Mouse (Mus musculus): ENCODE results near the gene Dmpk. TPM values are rescaled to one million over a fixed set of nuclear protein-coding genes. Genes with fewer than 3 reads are reported as not detected.

Dmpk gene
- total RNA-seq, 2 experiments from 2014 or later, result 188 to 201 TPM

DNA sequence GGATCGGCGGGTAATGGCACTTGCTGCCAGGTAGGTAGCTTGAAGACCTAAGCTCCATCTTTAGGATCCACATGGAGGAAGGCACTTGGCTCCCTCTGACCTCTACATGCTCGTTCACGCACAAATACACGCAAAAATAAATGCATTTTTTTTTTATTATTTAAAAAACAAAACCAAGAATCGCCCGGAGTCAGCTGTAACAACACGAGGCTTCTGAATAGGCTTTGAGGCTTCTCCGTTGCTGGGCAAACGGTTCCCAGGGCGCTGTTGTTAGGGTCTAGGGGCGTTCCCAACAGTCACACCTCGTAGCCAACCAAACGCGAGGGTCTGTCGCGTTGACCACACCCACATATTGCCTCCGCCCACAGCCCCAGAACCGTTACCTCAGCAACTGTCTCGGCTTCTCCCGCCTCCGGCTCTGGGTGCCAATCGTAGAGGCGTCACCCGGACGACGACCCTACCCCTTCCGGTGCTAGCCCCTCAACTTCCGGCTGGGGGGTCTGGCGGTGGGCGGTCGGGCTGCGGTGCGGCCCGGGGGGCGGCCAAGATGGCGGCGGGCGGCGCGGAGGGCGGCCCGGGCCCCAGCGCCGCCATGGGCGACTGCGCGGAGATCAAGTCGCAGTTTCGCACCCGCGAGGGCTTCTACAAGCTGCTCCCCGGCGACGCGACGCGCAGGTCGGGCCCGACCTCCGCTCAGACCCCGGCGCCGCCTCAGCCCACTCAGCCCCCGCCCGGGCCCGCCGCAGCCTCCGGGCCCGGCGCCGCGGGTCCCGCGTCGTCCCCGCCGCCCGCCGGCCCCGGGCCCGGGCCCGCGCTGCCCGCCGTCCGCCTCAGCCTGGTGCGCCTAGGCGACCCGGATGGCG lies 7.7 kb upstream of the Dmpk start, which contains the start of gene Dmwd:
Dmwd (plus strand) TSS at position 505 of the 863 bp plus-strand sequence.
- peak; percentile 97 for DNase-seq

DNA sequence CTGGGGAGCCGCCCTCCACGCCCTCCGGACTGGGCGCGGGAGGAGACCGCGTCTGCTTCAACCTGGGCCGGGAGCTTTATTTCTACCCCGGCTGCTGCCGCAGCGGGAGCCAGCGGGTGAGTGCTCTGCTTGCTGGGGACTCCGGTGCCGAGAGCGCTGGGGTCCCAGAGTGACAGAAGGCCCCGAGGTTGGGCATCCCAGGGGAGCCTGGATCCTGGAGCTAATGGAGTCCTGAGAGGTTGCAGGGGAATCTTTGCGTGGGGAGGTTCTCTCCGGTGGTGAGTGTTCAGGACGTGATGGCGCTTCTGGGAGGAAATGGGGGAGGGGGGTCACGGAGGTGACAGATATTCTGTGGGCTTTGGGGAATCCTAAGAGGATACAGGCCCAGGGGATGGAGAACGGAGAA lies 7.1 kb upstream of the Dmpk start:
- DNase-seq, result peak; percentile 46

DNA sequence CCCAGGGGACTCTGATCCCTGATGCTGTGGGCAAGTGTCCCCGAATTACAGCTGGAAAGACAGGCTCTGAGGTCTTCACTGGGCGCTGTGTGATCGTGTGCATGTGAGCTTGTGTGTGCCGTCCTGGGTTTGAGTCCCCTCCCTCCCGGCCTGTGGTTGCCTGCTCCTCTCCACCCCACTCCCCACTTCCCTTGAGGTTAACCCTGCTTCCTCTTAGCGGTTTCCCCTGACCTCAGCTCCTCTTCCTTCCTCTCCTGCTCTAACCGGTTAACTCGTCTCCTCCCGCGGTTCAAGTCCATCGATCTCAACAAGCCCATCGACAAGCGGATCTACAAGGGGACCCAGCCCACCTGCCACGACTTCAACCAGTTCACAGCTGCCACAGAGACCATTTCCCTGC lies 5.9 kb upstream of the Dmpk start:
- DNase-seq, result peak; percentile 21

DNA sequence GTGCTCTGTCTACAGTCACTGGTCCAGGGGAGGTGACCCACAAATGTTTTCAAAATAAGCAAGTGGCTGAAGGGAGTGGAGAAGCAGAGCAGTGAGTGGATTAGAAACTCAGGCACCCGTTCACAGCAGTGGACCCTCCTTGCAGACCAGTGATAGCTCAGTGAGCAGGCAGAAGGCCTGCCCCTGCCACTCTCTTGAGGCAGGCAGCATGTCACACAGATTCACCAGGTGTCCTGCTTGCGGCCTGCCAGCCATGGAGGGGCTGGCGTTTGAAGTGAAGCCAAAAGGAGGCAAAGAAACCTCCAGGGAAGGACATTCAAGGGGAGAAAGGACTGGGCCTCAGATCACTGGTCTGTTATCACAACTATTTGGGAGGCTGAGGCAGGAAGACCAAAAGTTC lies 4.9 kb upstream of the Dmpk start:
- DNase-seq, result peak; percentile 4

DNA sequence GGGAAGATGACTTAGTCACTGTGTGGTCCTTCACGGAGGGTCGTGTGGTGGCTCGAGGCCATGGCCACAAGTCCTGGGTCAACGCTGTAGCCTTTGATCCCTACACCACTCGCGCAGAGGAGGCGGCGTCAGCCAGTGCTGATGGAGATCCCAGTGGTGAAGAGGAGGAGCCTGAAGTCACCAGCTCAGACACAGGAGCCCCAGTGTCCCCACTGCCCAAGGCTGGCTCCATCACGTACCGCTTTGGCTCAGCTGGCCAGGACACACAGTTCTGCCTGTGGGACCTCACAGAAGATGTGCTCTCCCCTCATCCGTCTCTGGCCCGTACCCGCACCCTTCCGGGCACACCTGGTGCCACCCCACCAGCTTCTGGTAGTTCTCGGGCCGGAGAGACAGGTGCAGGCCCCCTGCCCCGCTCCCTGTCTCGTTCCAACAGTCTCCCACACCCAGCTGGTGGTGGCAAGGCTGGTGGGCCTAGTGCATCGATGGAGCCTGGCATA lies 3.1 kb upstream of the Dmpk start:
- DNase-seq, result no peak

DNA sequence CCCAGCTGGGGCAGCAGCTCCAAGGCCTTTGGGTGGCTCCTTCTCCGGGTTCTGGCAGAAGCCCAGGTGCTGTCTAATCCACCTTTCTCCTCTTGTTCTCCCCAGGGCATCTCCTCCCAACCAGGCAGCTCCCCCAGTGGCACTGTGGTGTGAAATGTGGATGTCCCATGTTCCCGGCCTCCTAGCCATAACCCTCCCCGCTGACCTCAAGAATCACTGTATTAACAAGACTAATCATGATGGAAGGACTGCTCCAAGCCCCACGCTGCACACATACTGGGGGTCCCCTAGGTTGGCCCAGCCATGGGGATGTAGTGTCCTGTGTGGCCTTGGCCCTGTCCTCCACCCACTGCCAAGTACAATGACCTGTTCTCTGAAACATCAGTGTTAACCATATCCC lies 1.5 kb upstream of the Dmpk start:
- DNase-seq, result no peak

DNA sequence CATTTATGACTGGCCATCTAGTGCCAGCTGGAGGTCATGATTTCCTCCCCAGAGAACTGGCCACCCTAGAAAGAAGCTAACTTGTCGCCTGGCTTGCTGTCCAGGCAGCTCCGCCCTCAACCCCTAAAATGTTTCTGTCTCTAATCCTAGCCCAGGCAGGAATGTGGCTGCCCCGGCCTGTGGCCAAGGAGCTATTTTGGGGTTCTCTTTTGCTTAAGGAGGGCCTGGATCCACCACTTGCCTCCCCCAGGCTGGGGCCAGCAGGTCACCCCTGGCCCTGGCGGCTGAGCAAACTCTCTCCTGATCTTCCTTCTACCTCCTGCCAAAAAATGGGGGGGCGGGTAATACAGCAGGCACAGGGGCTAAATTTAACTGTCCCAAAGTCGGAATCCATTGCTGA lies 553 bp upstream of the Dmpk start:
- DNase-seq, result peak; percentile 79

DNA sequence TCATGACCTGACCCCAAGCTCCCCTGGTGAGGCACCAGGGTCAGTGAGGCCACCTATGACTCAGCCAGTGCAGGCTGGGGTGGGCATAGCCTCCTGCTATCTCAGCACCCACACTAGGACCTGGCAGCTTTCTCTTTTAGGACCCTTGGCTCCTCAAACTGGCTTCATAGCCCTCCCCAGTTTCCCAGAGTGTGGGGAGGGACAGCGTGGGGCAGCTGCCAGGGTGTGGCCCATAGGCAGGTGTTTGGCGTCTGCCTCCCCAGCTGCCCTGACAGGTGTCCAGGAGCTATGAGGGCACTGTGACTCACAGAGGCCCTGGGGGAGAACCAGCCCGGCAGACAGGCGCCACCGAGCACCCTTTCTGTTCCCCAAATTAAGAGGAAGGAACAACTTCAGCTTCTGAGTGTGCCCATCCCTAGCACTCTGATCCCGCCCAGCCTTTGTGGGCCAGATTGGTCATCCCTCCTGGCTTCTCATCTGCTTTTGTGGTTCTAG lies 675 bp downstream of the Dmpk start:
- peak; percentile 37 for DNase-seq

DNA sequence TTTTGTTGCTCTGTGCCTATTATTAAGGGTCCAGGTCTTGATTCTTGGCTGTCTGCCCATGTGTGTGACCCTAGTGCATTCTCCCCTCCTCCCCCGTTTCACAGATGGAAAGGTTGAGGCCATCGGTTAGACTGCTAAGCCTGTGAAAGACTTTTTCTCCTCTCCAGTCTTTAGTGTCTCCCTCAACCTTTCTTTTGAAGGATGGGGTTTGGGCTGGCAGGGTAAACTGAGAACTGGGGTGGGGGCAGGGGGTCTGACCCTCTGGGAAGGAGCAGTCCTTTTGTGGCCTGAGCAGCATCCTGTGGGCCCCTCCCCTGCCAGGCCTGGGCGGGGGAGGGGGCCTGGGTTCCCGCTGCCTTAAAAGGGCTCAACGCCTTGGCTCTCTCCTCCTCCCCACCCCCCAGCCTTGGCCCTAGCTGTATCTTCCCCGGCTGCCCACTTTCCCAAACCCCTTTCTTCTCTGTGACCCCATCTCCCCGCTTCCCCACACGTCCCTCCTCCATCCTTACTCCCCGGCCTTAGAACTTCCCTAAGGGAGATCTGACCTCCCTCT lies 1.3 kb downstream of the Dmpk start:
- DNase-seq, result no peak

DNA sequence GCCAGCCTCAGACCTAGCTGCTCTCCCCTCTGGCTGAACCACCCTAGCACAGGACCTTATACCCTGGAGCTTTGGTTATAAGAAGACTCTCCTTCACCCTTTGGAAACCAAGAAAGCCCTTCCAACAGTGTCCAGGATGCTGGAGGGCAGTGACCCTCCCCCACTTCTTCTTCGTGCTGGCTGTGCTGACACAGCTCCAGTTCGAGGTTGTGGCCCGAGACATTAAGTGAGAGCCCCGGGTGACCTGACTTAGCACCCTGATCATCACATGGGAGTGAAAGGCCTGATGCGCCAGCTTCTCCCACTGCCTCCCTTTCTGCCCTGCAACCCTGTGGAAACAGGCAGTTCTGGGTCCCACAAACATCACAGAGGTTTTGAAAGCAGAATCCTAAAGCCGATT lies 1.8 kb downstream of the Dmpk start:
- DNase-seq, result no peak

DNA sequence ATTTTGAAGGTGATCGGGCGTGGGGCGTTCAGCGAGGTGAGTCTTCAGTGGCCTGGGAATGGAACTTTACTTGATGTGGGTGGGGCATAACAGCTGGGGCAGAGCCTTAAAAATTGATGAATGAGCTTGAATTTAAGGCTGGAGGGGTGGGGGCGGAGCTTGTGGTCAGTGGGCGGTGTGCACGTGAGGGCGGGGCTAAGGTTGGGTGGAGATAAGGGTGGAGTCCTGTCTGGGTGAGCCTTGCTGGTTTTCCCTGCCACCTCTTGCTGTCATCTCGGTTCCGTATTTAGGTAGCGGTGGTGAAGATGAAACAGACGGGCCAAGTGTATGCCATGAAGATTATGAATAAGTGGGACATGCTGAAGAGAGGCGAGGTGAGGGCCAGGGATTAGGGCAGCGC lies 2.4 kb downstream of the Dmpk start:
- peak; percentile 60 for DNase-seq

DNA sequence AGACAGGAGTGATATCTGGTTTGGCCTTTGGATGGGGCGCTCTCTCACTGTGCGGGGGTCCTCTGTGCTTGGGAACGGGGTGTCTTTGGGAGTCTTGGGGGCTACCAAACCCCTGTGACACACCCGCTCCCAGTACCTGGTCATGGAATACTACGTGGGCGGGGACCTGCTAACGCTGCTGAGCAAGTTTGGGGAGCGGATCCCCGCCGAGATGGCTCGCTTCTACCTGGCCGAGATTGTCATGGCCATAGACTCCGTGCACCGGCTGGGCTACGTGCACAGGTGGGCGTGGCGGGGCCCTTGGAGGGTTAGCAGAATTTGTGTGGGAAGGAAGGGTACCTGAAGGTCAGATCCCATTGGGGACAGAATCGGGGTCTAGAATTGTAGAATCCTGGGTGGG lies 3.1 kb downstream of the Dmpk start:
- no peak for DNase-seq

DNA sequence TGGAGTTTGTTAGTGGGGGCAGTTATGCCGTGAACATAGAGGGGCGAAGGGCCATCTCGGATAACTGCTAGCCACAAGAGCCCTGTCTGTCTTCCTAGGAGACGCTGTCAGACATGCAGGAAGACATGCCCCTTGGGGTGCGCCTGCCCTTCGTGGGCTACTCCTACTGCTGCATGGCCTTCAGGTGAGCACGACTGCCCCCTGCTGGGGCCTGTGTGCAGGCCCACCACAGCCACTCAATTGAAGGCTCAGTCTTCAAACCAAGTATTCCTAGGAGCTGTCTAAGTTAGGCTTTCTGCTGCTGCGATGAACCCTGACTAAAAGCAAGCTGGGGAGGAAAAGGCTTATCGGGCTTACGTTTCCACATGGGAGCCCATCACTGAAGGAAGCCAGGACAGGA lies 5.2 kb downstream of the Dmpk start:
- peak; percentile 82 for DNase-seq

DNA sequence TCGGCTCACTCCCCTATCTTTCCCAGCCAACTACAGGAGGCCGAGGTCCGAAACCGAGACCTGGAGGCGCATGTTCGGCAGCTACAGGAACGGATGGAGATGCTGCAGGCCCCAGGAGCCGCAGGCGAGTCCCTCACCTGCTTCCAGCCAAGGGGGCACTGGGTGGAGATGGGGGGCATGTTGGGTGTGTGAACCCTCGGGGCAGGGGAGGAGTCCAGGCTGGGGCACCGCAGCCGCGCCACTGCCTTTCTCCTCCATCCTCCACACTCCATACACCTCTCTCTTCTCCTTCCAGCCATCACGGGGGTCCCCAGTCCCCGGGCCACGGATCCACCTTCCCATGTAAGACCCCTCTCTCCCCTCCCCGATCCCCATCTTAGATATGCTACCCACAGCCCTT lies 8.3 kb downstream of the Dmpk start:
- DNase-seq, result no peak

DNA sequence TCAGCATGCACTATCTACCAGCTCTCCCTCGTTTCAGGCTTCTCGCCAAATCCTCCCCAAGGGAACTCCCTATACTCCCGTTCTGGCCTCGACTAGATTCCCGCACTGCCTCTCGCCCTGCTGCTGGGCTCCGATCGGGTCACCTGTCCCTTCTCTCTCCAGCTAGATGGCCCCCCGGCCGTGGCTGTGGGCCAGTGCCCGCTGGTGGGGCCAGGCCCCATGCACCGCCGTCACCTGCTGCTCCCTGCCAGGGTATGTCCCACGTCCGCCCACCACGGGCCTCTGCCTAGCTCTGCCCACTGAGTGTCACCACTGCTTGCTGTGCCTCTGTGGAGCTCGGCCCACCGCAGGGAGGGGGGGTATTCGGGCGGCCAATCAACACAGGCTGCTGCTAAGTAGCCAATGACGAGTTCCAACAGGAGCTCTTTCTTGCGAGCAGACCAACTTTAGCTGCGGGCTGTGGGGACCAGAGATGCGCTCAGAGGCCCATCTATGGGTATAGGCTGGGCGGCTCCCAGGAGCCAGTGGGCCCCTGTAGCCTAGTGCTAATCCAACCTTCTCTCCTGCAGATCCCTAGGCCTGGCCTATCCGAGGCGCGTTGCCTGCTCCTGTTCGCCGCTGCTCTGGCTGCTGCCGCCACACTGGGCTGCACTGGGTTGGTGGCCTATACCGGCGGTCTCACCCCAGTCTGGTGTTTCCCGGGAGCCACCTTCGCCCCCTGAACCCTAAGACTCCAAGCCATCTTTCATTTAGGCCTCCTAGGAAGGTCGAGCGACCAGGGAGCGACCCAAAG lies 8.9 kb downstream of the Dmpk start:
- peak; percentile 69 for DNase-seq

DNA sequence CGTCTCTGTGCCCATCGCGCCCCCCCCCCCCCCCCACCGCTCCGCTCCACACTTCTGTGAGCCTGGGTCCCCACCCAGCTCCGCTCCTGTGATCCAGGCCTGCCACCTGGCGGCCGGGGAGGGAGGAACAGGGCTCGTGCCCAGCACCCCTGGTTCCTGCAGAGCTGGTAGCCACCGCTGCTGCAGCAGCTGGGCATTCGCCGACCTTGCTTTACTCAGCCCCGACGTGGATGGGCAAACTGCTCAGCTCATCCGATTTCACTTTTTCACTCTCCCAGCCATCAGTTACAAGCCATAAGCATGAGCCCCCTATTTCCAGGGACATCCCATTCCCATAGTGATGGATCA lies 9.5 kb downstream of the Dmpk start:
- peak; percentile 94 for DNase-seq

DNA sequence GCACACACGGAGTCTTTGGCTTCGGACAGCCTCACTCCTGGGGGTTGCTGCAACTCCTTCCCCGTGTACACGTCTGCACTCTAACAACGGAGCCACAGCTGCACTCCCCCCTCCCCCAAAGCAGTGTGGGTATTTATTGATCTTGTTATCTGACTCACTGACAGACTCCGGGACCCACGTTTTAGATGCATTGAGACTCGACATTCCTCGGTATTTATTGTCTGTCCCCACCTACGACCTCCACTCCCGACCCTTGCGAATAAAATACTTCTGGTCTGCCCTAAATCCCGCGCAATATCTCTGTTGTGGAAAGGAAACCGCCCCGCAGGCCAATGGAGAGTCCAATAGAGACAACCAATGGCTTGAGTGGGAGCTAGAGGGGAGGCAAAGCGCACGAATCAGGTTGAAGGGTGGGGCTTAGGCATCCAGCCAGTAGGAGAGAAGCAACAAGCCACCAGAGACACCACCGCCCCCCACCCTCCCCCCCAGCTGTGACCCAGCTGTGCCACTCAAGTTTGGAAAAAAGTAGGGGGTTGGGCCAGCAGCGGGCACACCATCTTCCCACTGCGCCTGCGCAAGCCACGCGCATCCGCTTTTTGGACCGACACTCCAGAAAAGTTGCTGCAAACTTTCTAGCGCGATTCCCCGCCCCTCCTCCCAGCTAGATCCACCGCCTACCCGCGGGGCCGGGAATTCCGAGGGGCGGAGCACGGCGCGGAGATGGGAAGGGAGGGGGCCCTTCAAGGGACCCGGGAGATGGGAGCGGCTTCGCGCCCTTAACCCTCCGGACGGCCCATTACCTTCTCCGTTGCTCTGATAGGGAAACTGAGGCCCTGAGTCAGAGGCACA lies 10.1 kb downstream of the Dmpk start:
- DNase-seq, result peak; percentile 98

DNA sequence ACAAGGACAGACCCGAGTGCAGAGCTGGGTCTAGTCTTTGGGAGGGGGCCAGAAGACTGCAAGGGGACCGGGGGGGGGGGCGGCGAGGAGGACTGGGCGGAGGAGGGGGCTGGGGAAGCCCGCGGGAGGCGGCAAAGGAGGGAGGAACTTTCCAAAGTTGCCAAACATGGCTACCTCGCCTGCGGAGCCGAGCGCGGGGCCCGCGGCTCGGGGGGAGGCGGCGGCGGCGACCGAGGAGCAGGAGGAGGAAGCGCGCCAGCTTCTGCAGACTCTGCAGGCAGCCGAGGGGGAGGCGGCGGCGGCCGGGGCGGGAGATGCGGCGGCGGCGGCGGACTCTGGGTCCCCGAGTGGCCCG lies 10.8 kb downstream of the Dmpk start, which contains the start of gene Six5:
Six5 (plus strand) TSS at position 124 of the 355 bp plus-strand sequence.
- no peak for DNase-seq

DNA sequence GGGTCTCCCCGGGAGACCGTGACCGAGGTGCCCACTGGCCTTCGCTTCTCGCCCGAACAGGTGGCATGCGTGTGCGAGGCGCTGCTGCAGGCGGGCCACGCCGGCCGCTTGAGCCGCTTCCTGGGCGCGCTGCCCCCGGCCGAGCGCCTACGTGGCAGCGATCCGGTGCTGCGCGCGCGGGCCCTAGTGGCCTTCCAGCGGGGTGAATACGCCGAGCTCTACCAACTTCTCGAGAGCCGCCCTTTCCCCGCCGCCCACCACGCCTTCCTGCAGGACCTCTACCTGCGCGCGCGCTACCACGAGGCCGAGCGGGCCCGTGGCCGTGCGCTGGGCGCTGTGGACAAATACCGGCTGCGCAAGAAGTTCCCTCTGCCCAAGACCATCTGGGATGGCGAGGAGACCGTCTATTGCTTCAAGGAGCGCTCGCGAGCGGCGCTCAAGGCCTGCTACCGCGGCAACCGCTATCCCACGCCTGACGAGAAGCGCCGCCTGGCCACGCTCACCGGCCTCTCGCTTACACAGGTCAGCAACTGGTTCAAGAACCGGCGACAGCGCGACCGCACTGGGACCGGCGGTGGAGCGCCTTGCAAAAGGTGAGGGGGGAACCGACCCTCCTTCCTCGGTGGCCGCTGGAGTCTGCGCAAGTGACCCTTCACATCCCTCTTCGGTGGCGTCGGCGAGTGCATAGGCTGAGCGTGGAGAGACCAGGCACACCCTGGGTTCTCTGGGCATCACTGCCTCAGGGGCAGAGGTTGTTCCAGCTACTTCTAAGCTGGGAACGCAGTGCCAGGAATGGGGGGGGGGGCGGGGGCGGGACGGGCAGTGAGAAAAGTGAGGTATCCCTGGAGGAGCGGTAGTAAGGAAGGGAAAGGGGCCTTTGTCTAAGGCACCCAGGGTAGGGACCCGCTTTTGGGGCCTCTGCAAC lies 11.4 kb downstream of the Dmpk start:
- peak; percentile 70 for DNase-seq

DNA sequence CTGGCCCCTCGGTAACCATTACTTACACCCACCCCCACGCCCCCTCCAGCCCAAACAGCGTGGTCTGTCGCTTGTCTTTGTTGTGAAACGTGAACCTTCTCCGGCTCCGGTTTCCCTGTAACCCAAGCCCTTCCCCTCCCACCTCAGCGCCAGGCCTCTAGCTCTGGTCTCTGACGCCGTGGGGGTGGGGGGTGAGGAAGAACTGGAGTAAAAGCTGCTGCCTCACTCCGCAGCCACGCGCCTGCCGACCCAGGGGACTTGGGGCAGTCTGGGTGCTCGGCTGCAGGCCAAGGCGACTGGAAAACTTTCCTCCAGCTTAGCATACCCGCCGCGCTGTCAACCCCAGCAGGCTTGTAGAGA lies 12.1 kb downstream of the Dmpk start:
- DNase-seq, result peak; percentile 85

DNA sequence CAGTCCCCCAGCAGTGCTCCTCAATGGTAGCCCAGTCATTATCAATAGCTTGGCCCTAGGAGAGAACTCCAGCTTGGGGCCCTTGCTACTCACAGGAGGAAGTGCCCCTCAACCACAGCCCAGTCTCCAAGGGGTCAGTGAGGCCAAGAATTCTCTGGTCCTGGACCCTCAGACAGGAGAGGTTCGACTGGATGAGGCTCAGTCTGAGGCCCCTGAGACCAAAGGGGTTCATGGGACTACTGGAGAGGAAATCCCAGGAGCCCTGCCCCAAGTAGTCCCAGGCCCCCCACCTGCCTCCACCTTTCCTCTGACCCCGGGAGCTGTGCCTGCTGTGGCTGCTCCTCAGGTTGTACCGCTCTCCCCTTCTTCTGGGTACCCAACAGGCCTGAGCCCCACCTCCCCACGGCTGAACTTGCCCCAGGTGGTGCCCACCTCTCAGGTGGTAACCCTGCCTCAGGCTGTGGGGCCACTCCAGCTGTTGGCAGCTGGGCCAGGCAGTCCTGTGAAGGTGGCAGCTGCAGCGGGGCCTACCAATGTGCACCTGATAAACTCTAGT lies 12.8 kb downstream of the Dmpk start:
- DNase-seq, result no peak
